Mouse (Mus musculus) liver, adult 2 months (tissue): ENCODE results near the gene Cpeb2. TPM values are rescaled to one million over a fixed set of nuclear protein-coding genes. Genes with fewer than 3 reads are reported as not detected.

Experiments
- DNase-seq: peaks from one replicate; pipeline ENCODE4 v3.0.0-alpha.2; 2011; ENCODE audit warnings: low read depth, low spot score; ENCODE audit errors: extremely low read depth
- H3K27ac ChIP-seq: fragments of 200-500 bp; replicated peaks from 2 replicates; pipeline ENCODE4 v1.5.1; 2012; ENCODE audit warnings: low read depth, mild to moderate bottlenecking, control low read depth, inconsistent platforms, low read length; ENCODE audit not compliant: insufficient read depth
- H3K27me3 ChIP-seq: fragments of 200-500 bp; 2 replicates; pipeline ENCODE4 v1.6.1; 2012; ENCODE audit warnings: mild to moderate bottlenecking, moderate library complexity, low read length, inconsistent platforms; ENCODE audit not compliant: control insufficient read depth, insufficient read depth
- H3K36me3 ChIP-seq: fragments of 200-500 bp; 2 replicates; pipeline ENCODE4 v1.6.1; 2012; ENCODE audit warnings: low read length, inconsistent platforms; ENCODE audit not compliant: control insufficient read depth, insufficient read depth
- H3K4me1 ChIP-seq: fragments of 200-500 bp; 2 replicates; pipeline ENCODE4 v1.6.1; 2011; ENCODE audit warnings: low read length; ENCODE audit not compliant: control insufficient read depth, insufficient read depth
- H3K4me3 ChIP-seq: fragments of 200-500 bp; 2 replicates; pipeline ENCODE4 v1.5.1; 2011; ENCODE audit warnings: low read depth, mild to moderate bottlenecking, control low read depth, low read length, moderate library complexity; ENCODE audit not compliant: insufficient read depth
- H3K79me2 ChIP-seq: fragments of 200-500 bp; 2 replicates; pipeline ENCODE4 v1.6.1; 2012; ENCODE audit warnings: inconsistent platforms, mild to moderate bottlenecking, low read length, moderate library complexity; ENCODE audit not compliant: control insufficient read depth, insufficient read depth
- H3K9ac ChIP-seq: fragments of 200-500 bp; 2 replicates; pipeline ENCODE4 v1.6.1; 2012; ENCODE audit warnings: low read depth, mild to moderate bottlenecking, control low read depth, inconsistent platforms, low read length
- CTCF ChIP-seq: fragments of 200-500 bp; IDR thresholded peaks from 2 replicates; pipeline ENCODE4 v1.5.1; 2011; ENCODE audit warnings: low read depth, low read length, control low read depth
- POLR2A ChIP-seq: fragments of 200-500 bp; IDR thresholded peaks from 2 replicates; pipeline ENCODE4 v1.6.1; 2011; ENCODE audit warnings: low read length, control low read depth; ENCODE audit not compliant: insufficient read depth; ENCODE audit errors: extremely low read depth
- WGBS: fragments of 180-500 bp; shearing (Covaris S2); methylation state at CpG from one replicate; pipeline ENCODE4 v1.1.7; 2018; 5-methylcytosine and 5-hydroxymethylcytosine counted together
- polyA plus RNA-seq: library from polyadenylated mRNA; depleted of rRNA; stranded (reverse); fragments of >200 nt; gene quantifications from 2 replicates; pipeline ENCODE4 v1.2.3, GENCODE M21; 2012
- total RNA-seq: library from RNA; depleted of rRNA; stranded (reverse); fragments of >200 nt; gene quantifications from 2 replicates; pipeline ENCODE4 v1.2.3, GENCODE M21; 2014

Cpeb2 gene
- total and polyA plus RNA-seq, 2 experiments: 4.4 to 23.5 TPM

DNA sequence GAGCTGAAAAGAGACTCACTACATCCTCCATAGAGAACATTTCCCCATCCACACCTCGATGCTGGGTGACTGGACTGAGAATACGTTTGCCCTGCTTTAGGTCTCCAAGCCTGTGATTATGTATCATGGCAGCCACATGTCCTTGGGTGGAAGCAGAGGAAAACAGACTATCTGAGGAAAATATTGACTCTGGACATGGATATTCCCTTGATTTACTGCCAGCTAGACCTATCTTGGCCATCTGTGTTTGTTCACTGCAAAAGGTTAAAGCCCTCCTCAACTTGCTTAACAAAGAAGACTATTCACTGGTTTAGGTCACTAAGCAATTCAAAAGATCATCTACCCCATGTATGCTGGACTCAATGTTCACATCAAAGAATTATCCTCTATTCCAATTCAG, 101.5 kb downstream of the Cpeb2 start:
- Histone ChIP-seq H3K36me3 (no peaks in the 10 kb centered on the region), H3K79me2 (no peaks in the 10 kb centered on the region), H3K9ac (no peak overlapping the region), H3K27me3 (no peaks in the 10 kb centered on the region), H3K4me3 (no peak overlapping the region), H3K4me1 (peaks cover 3% of the 10 kb centered on the region; the same call in 1 of the 2 replicates), H3K27ac (no peak overlapping the region)
- TF ChIP-seq POLR2A (no peak), CTCF (no peak)
- WGBS: 29% methylated on average over 2 of the region's 2 CpGs
- peak; percentile 76 for DNase-seq

DNA sequence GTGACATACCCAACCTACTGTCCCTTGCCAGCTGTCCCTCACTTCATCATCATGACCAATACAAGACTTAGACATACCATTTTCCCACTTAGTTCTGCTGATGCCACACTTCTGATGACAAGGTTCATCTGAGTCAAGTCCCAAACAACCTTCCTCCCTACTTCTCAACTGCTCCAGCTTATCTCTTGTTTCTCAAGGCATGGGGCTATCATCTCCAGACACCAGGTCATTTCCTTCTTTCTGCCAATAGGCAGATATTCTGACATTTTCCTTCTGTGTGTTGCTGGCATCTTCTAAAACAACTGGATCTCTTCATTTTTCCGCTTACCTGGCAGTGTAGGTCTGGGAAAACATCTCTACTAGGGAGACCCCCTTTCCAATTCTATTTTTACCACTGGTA, 104.2 kb downstream of the Cpeb2 start:
- TF ChIP-seq CTCF (no peak), POLR2A (no peak)
- DNase-seq: no peak
- Histone ChIP-seq H3K27me3 (no peaks in the 10 kb centered on the region), H3K4me3 (no peak overlapping the region), H3K36me3 (no peaks in the 10 kb centered on the region), H3K4me1 (peaks cover 3% of the 10 kb centered on the region; the same call in 1 of the 2 replicates), H3K27ac (no peak overlapping the region), H3K9ac (no peak overlapping the region), H3K79me2 (no peaks in the 10 kb centered on the region)
- 91% methylated on average over 1 of the region's 1 CpGs for WGBS

DNA sequence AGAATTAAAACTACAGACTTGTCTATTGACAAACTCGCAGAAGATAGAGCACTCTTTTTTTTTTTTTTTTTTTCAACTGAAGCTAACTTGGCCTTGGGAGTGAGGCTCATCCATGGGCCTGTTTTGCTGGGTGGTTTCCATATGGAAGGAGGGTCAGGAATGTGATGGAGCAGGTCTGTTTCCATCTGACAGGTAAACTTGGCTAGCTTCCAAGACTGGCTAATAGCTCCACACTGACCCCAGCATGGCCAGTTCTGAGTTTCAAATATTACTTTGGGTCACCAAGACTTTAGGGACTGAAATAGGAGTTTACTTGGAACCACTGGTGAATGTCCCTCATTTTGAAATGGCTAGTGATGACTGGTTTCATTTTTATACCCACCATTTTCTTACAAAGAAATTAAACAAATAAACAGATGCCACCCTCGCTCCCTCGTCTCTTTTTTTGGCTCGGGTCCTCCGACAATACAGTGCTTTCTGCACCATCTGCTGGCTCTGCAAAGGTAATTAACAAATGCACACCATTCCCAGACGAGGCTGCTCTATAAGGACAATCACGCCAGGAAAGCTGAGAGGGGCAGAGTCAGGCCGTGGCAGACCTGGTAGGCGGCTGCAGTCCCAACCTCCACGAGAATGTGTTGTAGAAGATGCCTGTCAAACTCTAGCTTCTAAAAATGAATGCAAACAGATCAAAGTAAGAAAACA, 106.0 kb downstream of the Cpeb2 start:
- H3K9ac ChIP-seq: no peak overlapping the region
- H3K79me2 ChIP-seq: no peaks in the 10 kb centered on the region
- no peak overlapping the region for H3K4me3 ChIP-seq
- WGBS: 69% methylated on average over 10 of the region's 10 CpGs
- H3K27me3 ChIP-seq: no peaks in the 10 kb centered on the region
- no peaks in the 10 kb centered on the region for H3K36me3 ChIP-seq
- peaks cover 3% of the 10 kb centered on the region; the same call in 1 of the 2 replicates for H3K4me1 ChIP-seq
- no peak for TF ChIP-seq POLR2A
- no peak for TF ChIP-seq CTCF
- no peak overlapping the region for H3K27ac ChIP-seq
- DNase-seq: no peak
